Mouse (Mus musculus) ovary, adult 18-20 months (tissue): ENCODE results near the gene Gli3.

Experiments
- DNase-seq: peaks from one replicate; pipeline ENCODE4 v3.0.0; 2022; ENCODE audit warnings: low spot score, mixed read lengths

The Gli3 gene

GRCm38 (mm10) chr13:15462830-15463491, at the start of gene Gli3:
Gli3 (plus strand) TSS chr13:15463235.
- peak; percentile 60 for DNase-seq

- DNase-seq = no peak
These were observed 41.8 kb upstream of the Gli3 start for GRCm38 (mm10) chr13:15421182-15421750.

GRCm38 (mm10) chr13:15442002-15442401, 21.0 kb upstream of the Gli3 start:
- no peak for DNase-seq

GRCm38 (mm10) chr13:15444312-15444711, 18.7 kb upstream of the Gli3 start:
- no peak for DNase-seq

GRCm38 (mm10) chr13:15445591-15445990, 17.4 kb upstream of the Gli3 start:
- DNase-seq = no peak

- DNase-seq = no peak
These were observed 17.0 kb upstream of the Gli3 start for GRCm38 (mm10) chr13:15446004-15446403.

- DNase-seq = no peak
These were observed 16.1 kb upstream of the Gli3 start for GRCm38 (mm10) chr13:15446782-15447564.

- no peak for DNase-seq
These were observed 12.1 kb upstream of the Gli3 start for GRCm38 (mm10) chr13:15450941-15451340.

GRCm38 (mm10) chr13:15457841-15458240, 5.2 kb upstream of the Gli3 start:
- DNase-seq = no peak

GRCm38 (mm10) chr13:15461926-15462325, 1.1 kb upstream of the Gli3 start:
- no peak for DNase-seq

- DNase-seq = peak; percentile 4
These were observed 551 bp downstream of the Gli3 start for GRCm38 (mm10) chr13:15463492-15464080.

- DNase-seq = peak; percentile 5
These were observed 1.1 kb downstream of the Gli3 start for GRCm38 (mm10) chr13:15464081-15464526.

GRCm38 (mm10) chr13:15464741-15465250, 1.8 kb downstream of the Gli3 start:
- no peak for DNase-seq

GRCm38 (mm10) chr13:15466496-15466895, 3.5 kb downstream of the Gli3 start:
- DNase-seq = no peak

GRCm38 (mm10) chr13:15467409-15467808, 4.4 kb downstream of the Gli3 start:
- DNase-seq = no peak

GRCm38 (mm10) chr13:15468421-15468820, 5.4 kb downstream of the Gli3 start:
- DNase-seq = no peak

GRCm38 (mm10) chr13:15470056-15470455, 7.0 kb downstream of the Gli3 start:
- no peak for DNase-seq

GRCm38 (mm10) chr13:15472712-15473111, 9.7 kb downstream of the Gli3 start:
- no peak for DNase-seq

- DNase-seq = no peak
These were observed 11.4 kb downstream of the Gli3 start for GRCm38 (mm10) chr13:15474393-15474792.

GRCm38 (mm10) chr13:15486033-15486891, 23.2 kb downstream of the Gli3 start:
- DNase-seq = no peak

- DNase-seq = no peak
These were observed 24.3 kb downstream of the Gli3 start for GRCm38 (mm10) chr13:15487334-15487733.
